Mouse (Mus musculus): ENCODE measurements around the gene Dok1. TPM values are rescaled to one million over a fixed set of nuclear protein-coding genes. Genes with fewer than 3 reads are reported as not detected.

Dok1 gene
- polyA plus RNA-seq, 1 experiment: 41.3 TPM

- no peaks in the 10 kb centered on the region for H3K27me3 ChIP-seq (ENCODE audit: control insufficient read depth, insufficient read depth, insufficient read length)
- H3K36me3 ChIP-seq (ENCODE audit: control insufficient read depth, insufficient read depth): no peaks in the 10 kb centered on the region
- TF ChIP-seq MYOD1 (IDR thresholded peaks at IDR 0.05; ENCODE audit: control insufficient read depth in 1 of 3, insufficient read length in 2 of 3, low read depth in 2 of 3) (no peak), MYOG (IDR thresholded peaks at IDR 0.05; ENCODE audit: control insufficient read depth in 1 of 3, insufficient read depth in 1 of 3, insufficient read length in 2 of 3, low read depth in 2 of 3) (no peak), E2F4 (IDR thresholded peaks at IDR 0.05; ENCODE audit: insufficient read depth) (no peak), SRF (IDR thresholded peaks at IDR 0.05; ENCODE audit: control insufficient read depth, insufficient read length, low read depth) (no peak), POLR2A (IDR thresholded peaks at IDR 0.05; ENCODE audit: insufficient read length, low read depth) (no peak), USF1 (IDR thresholded peaks at IDR 0.05; ENCODE audit: low read depth) (no peak), TCF3 (IDR thresholded peaks at IDR 0.05; ENCODE audit: insufficient read length, low read depth) (no peak), CEBPB (IDR thresholded peaks at IDR 0.05; ENCODE audit: insufficient read depth, poor library complexity, severe bottlenecking) (no peak), REST (IDR thresholded peaks at IDR 0.05; ENCODE audit: insufficient read depth, insufficient read length) (no peak), MAX (IDR thresholded peaks at IDR 0.05; ENCODE audit: low read depth) (no peak), POLR2AphosphoS2 (IDR thresholded peaks at IDR 0.05; ENCODE audit: insufficient read length, low read depth) (no peak), TCF12 (IDR thresholded peaks at IDR 0.05; ENCODE audit: insufficient read depth, poor library complexity, severe bottlenecking) (no peak)
- no peak overlapping the region for H3ac ChIP-seq (ENCODE audit: control insufficient read depth, insufficient read length)
- H3K4me2 ChIP-seq (ENCODE audit: low read depth): peak overlapping the region; percentile 69
- no peaks in the 10 kb centered on the region for H3K79me2 ChIP-seq (ENCODE audit: control insufficient read depth, insufficient read depth)
- H3K4me3 ChIP-seq: no peak overlapping the region
Observed at GRCm38 (mm10) chr6:83023786-83024185, 9.5 kb downstream of the Dok1 start.

GRCm38 (mm10) chr6:83023008-83023407, 10.3 kb downstream of the Dok1 start:
- TF ChIP-seq MYOD1 (IDR thresholded peaks at IDR 0.05; ENCODE audit: control insufficient read depth in 1 of 3, insufficient read length in 2 of 3, low read depth in 2 of 3) (no peak), SRF (IDR thresholded peaks at IDR 0.05; ENCODE audit: control insufficient read depth, insufficient read length, low read depth) (no peak), POLR2A (IDR thresholded peaks at IDR 0.05; ENCODE audit: insufficient read length, low read depth) (no peak), POLR2AphosphoS2 (IDR thresholded peaks at IDR 0.05; ENCODE audit: insufficient read length, low read depth) (no peak), E2F4 (IDR thresholded peaks at IDR 0.05; ENCODE audit: insufficient read depth) (no peak), MYOG (IDR thresholded peaks at IDR 0.05; ENCODE audit: control insufficient read depth in 1 of 3, insufficient read depth in 1 of 3, insufficient read length in 2 of 3, low read depth in 2 of 3) (no peak), REST (IDR thresholded peaks at IDR 0.05; ENCODE audit: insufficient read depth, insufficient read length) (no peak), TCF3 (IDR thresholded peaks at IDR 0.05; ENCODE audit: insufficient read length, low read depth) (no peak), CEBPB (IDR thresholded peaks at IDR 0.05; ENCODE audit: insufficient read depth, poor library complexity, severe bottlenecking) (no peak), USF1 (IDR thresholded peaks at IDR 0.05; ENCODE audit: low read depth) (no peak), MAX (IDR thresholded peaks at IDR 0.05; ENCODE audit: low read depth) (no peak), TCF12 (IDR thresholded peaks at IDR 0.05; ENCODE audit: insufficient read depth, poor library complexity, severe bottlenecking) (no peak)
- Histone ChIP-seq H3K79me2 (ENCODE audit: control insufficient read depth, insufficient read depth) (no peaks in the 10 kb centered on the region), H3K36me3 (ENCODE audit: control insufficient read depth, insufficient read depth) (no peaks in the 10 kb centered on the region), H3ac (ENCODE audit: control insufficient read depth, insufficient read length) (no peak overlapping the region), H3K4me2 (ENCODE audit: low read depth) (no peak overlapping the region), H3K27me3 (ENCODE audit: control insufficient read depth, insufficient read depth, insufficient read length) (no peaks in the 10 kb centered on the region), H3K4me3 (no peak overlapping the region)

GRCm38 (mm10) chr6:83020836-83021593, 12.3 kb downstream of the Dok1 start:
- Histone ChIP-seq H3K36me3 (ENCODE audit: control insufficient read depth, insufficient read depth) (no peaks in the 10 kb centered on the region), H3K4me3 (no peak overlapping the region), H3K4me2 (ENCODE audit: low read depth) (no peak overlapping the region), H3K27me3 (ENCODE audit: control insufficient read depth, insufficient read depth, insufficient read length) (no peaks in the 10 kb centered on the region), H3ac (ENCODE audit: control insufficient read depth, insufficient read length) (no peak overlapping the region), H3K79me2 (ENCODE audit: control insufficient read depth, insufficient read depth) (no peaks in the 10 kb centered on the region)
- TF ChIP-seq E2F4 (IDR thresholded peaks at IDR 0.05; ENCODE audit: insufficient read depth) (no peak), MYOD1 (IDR thresholded peaks at IDR 0.05; ENCODE audit: control insufficient read depth in 1 of 3, insufficient read length in 2 of 3, low read depth in 2 of 3) (no peak), MYOG (IDR thresholded peaks at IDR 0.05; ENCODE audit: control insufficient read depth in 1 of 3, insufficient read depth in 1 of 3, insufficient read length in 2 of 3, low read depth in 2 of 3) (no peak), POLR2A (IDR thresholded peaks at IDR 0.05; ENCODE audit: insufficient read length, low read depth) (no peak), POLR2AphosphoS2 (IDR thresholded peaks at IDR 0.05; ENCODE audit: insufficient read length, low read depth) (no peak), SRF (IDR thresholded peaks at IDR 0.05; ENCODE audit: control insufficient read depth, insufficient read length, low read depth) (no peak), CEBPB (IDR thresholded peaks at IDR 0.05; ENCODE audit: insufficient read depth, poor library complexity, severe bottlenecking) (no peak)

GRCm38 (mm10) chr6:83020121-83020520, 13.2 kb downstream of the Dok1 start:
- no peak overlapping the region for H3K4me2 ChIP-seq (ENCODE audit: low read depth)
- no peak overlapping the region for H3K4me3 ChIP-seq
- no peaks in the 10 kb centered on the region for H3K27me3 ChIP-seq (ENCODE audit: control insufficient read depth, insufficient read depth, insufficient read length)
- TF ChIP-seq MAX (IDR thresholded peaks at IDR 0.05; ENCODE audit: low read depth) (no peak), MYOG (IDR thresholded peaks at IDR 0.05; ENCODE audit: control insufficient read depth in 1 of 3, insufficient read depth in 1 of 3, insufficient read length in 2 of 3, low read depth in 2 of 3) (no peak), POLR2AphosphoS2 (IDR thresholded peaks at IDR 0.05; ENCODE audit: insufficient read length, low read depth) (no peak), SRF (IDR thresholded peaks at IDR 0.05; ENCODE audit: control insufficient read depth, insufficient read length, low read depth) (no peak), POLR2A (IDR thresholded peaks at IDR 0.05; ENCODE audit: insufficient read length, low read depth) (no peak), TCF12 (IDR thresholded peaks at IDR 0.05; ENCODE audit: insufficient read depth, poor library complexity, severe bottlenecking) (no peak), CEBPB (IDR thresholded peaks at IDR 0.05; ENCODE audit: insufficient read depth, poor library complexity, severe bottlenecking) (no peak), E2F4 (IDR thresholded peaks at IDR 0.05; ENCODE audit: insufficient read depth) (no peak), USF1 (IDR thresholded peaks at IDR 0.05; ENCODE audit: low read depth) (no peak), TCF3 (IDR thresholded peaks at IDR 0.05; ENCODE audit: insufficient read length, low read depth) (no peak)
- no peaks in the 10 kb centered on the region for H3K79me2 ChIP-seq (ENCODE audit: control insufficient read depth, insufficient read depth)
- H3ac ChIP-seq (ENCODE audit: control insufficient read depth, insufficient read length): no peak overlapping the region
- no peaks in the 10 kb centered on the region for H3K36me3 ChIP-seq (ENCODE audit: control insufficient read depth, insufficient read depth)
